In genomic region chr11:69996161-69997061, GRCm38 (mm10) we compare ENCODE assay signal across 8 mouse cellular contexts. TPM values are rescaled to one million over a fixed set of nuclear protein-coding genes. Genes with fewer than 3 reads are reported as not detected.
A peak's percentile ranks its signal among the peaks of the same experiment; 100 is the strongest.
DNase-seq lines count a peak whose midpoint lies in the region; ATAC-seq and TF ChIP-seq lines count a peak whose summit lies in the region.

No protein-coding gene starts in this region.

- TF ChIP-seq EP300 in ES-Bruce4 (IDR thresholded peaks at IDR 0.05; ENCODE audit: insufficient read depth, low read depth, low read length): no peak

- WGBS in hindbrain, embryonic 10.5 days: 1% methylated on average over 65 of the region's 66 CpGs
- under 1% methylated on average over 54 of the region's 66 CpGs for WGBS in liver, adult 2 months
- 1% methylated on average over 59 of the region's 66 CpGs for WGBS in neural tube, embryonic 13.5 days

- H3K4me2 ChIP-seq in neural tube, embryonic 13.5 days: peak overlapping the region; percentile 65

- no peaks in the 10 kb centered on the region for H3K4me1 ChIP-seq in ES-Bruce4 (ENCODE audit: control insufficient read depth, insufficient read depth, low read length)
- peaks cover 55% of the 10 kb centered on the region for H3K4me1 ChIP-seq in hindbrain, embryonic 10.5 days (replicated peaks)
- H3K4me1 ChIP-seq in liver, adult 2 months (ENCODE audit: control insufficient read depth, insufficient read depth, low read length): peaks cover 11% of the 10 kb centered on the region; the same call in 1 of the 2 replicates
- H3K4me1 ChIP-seq in neural tube, embryonic 13.5 days (replicated peaks): peaks cover 54% of the 10 kb centered on the region

- peak overlapping the region; percentile 97 for H3K9ac ChIP-seq in ES-Bruce4 (ENCODE audit: low read depth, poor library complexity, severe bottlenecking)
- H3K9ac ChIP-seq in liver, adult 2 months (ENCODE audit: low read depth, low read length): peak overlapping the region; percentile 85
- H3K9ac ChIP-seq in neural tube, embryonic 13.5 days: peak overlapping the region; percentile 96

- 0 out of 2 replicates have a peak, but pooled peaks have one; percentile 1 for ATAC-seq in erythroblast, adult 5-6 weeks (replicated peaks; ENCODE audit: low FRiP score, poor library complexity, severe bottlenecking)
- peak; percentile 1 for ATAC-seq in neural tube, embryonic 13.5 days (ENCODE audit: low read depth)

- no peaks in the 10 kb centered on the region for H3K27me3 ChIP-seq in ES-Bruce4 (ENCODE audit: control insufficient read depth, insufficient read depth, low read length, poor library complexity, severe bottlenecking)
- no peaks in the 10 kb centered on the region for H3K27me3 ChIP-seq in hindbrain, embryonic 10.5 days (ENCODE audit: insufficient read depth, poor library complexity, severe bottlenecking)
- no peaks in the 10 kb centered on the region for H3K27me3 ChIP-seq in liver, adult 2 months (ENCODE audit: control insufficient read depth, insufficient read depth, low read length)
- no peaks in the 10 kb centered on the region for H3K27me3 ChIP-seq in neural tube, embryonic 13.5 days

- H3K9me3 ChIP-seq in ES-Bruce4 (replicated peaks; ENCODE audit: control insufficient read depth, insufficient read depth, low read length, poor library complexity, severe bottlenecking): no peaks in the 10 kb centered on the region
- H3K9me3 ChIP-seq in hindbrain, embryonic 10.5 days: no peaks in the 10 kb centered on the region
- H3K9me3 ChIP-seq in neural tube, embryonic 13.5 days: no peaks in the 10 kb centered on the region

- TF ChIP-seq POLR2A in ES-Bruce4 (IDR thresholded peaks at IDR 0.05; ENCODE audit: insufficient read depth, low read length): no peak
- TF ChIP-seq POLR2A in liver, adult 2 months (IDR thresholded peaks at IDR 0.05; ENCODE audit: extremely low read depth, insufficient read depth, low read length): no peak

- H3K79me2 ChIP-seq in liver, adult 2 months (ENCODE audit: control insufficient read depth, insufficient read depth, low read length): peaks cover 22% of the 10 kb centered on the region; the same call in 1 of the 2 replicates

- no peak for TF ChIP-seq CTCF in ES-Bruce4 (IDR thresholded peaks at IDR 0.05; ENCODE audit: low read depth, low read length)
- no peak for TF ChIP-seq CTCF in liver, adult 2 months (IDR thresholded peaks at IDR 0.05; ENCODE audit: low read depth, low read length)

- peak overlapping the region; percentile 80 for H3K4me3 ChIP-seq in ES-Bruce4 (ENCODE audit: low read depth, low read length)
- peak overlapping the region; percentile 99 for H3K4me3 ChIP-seq in hindbrain, embryonic 10.5 days
- H3K4me3 ChIP-seq in liver, adult 2 months (ENCODE audit: insufficient read depth, low read depth, low read length): peak overlapping the region; percentile 85
- H3K4me3 ChIP-seq in neural tube, embryonic 13.5 days: peak overlapping the region; percentile 92

- H3K36me3 ChIP-seq in ES-Bruce4 (ENCODE audit: control insufficient read depth, insufficient read depth, low read length, poor library complexity, severe bottlenecking): peaks cover 26% of the 10 kb centered on the region
- peaks cover 47% of the 10 kb centered on the region for H3K36me3 ChIP-seq in hindbrain, embryonic 10.5 days
- H3K36me3 ChIP-seq in liver, adult 2 months (ENCODE audit: control insufficient read depth, insufficient read depth, low read length): peaks cover 11% of the 10 kb centered on the region; the same call in 1 of the 2 replicates
- H3K36me3 ChIP-seq in neural tube, embryonic 13.5 days: peaks cover 40% of the 10 kb centered on the region

- peak overlapping the region; percentile 66 for H3K27ac ChIP-seq in ES-Bruce4 (ENCODE audit: insufficient read depth, low read length)
- peak overlapping the region; percentile 98 for H3K27ac ChIP-seq in hindbrain, embryonic 10.5 days
- peak overlapping the region; percentile 83 for H3K27ac ChIP-seq in liver, adult 2 months (replicated peaks; ENCODE audit: insufficient read depth, low read depth, low read length)
- H3K27ac ChIP-seq in neural tube, embryonic 13.5 days (replicated peaks): peak overlapping the region; percentile 93

- peak; percentile 79 for DNase-seq in adrenal gland, postnatal 10 days
- no peak for DNase-seq in adrenal gland, postnatal 4 days (ENCODE audit: low spot score in 2 of 2)
- DNase-seq in hindbrain, embryonic 10.5 days (ENCODE audit: low spot score): peak; percentile 52
- DNase-seq in liver, adult 2 months (ENCODE audit: extremely low read depth, low read depth, low spot score): no peak
- no peak for DNase-seq in frontal cortex, postnatal 25 days (ENCODE audit: low spot score in 2 of 2)

RNA-seq across cellular contexts. Expression of gene Phf23, which starts 0.8 kb away (rescaled TPM):
- 10 to 100 TPM; 43.5 to 50.5 TPM for total RNA-seq in adrenal gland, postnatal 10 days (2021)
- 10 to 100 TPM; 51.4 to 53.4 TPM for total RNA-seq in adrenal gland, postnatal 4 days (2021)
- polyA plus RNA-seq in ES-Bruce4 (2011; ENCODE audit: insufficient read depth, insufficient read length, low read depth, missing spikeins): 75.6 and 83.0 TPM in 2 replicates
- total RNA-seq in erythroblast, adult 5-6 weeks (2015; ENCODE audit: low replicate concordance): 8.5 and 11.3 TPM in 2 replicates
- 7.4 and 11.0 TPM in 2 replicates for total RNA-seq in erythroblast, adult 5-6 weeks (2017; ENCODE audit: low replicate concordance)
- 93.7 and 98.1 TPM in 2 replicates for polyA plus RNA-seq in hindbrain, embryonic 10.5 days (2016; fragmentation: Nextera tagmentation; extraction: Ambion mirVana)
- 8.0 and 8.5 TPM in 2 replicates for total RNA-seq in liver, adult 2 months (2014; rRNA removed)
- 8.8 and 12.1 TPM in 2 replicates for polyA plus RNA-seq in liver, adult 2 months (2012; rRNA removed)
- 74.2 and 76.3 TPM in 2 replicates for polyA plus RNA-seq in neural tube, embryonic 13.5 days (2015; fragmentation: Nextera tagmentation; extraction: Ambion mirVana)

RNA-seq across cellular contexts. Expression of gene Dvl2, which starts 4.0 kb away (rescaled TPM):
- 10 to 100 TPM; 15.7 to 23.0 TPM for total RNA-seq in adrenal gland, postnatal 10 days (2021)
- 10 to 100 TPM; 35.5 to 38.2 TPM for total RNA-seq in adrenal gland, postnatal 4 days (2021)
- polyA plus RNA-seq in ES-Bruce4 (2011; ENCODE audit: insufficient read depth, insufficient read length, low read depth, missing spikeins): 60.1 and 63.3 TPM in 2 replicates
- total RNA-seq in erythroblast, adult 5-6 weeks (2015; ENCODE audit: low replicate concordance): 1.3 and 4.2 TPM in 2 replicates
- 2.1 and 7.4 TPM in 2 replicates for total RNA-seq in erythroblast, adult 5-6 weeks (2017; ENCODE audit: low replicate concordance)
- polyA plus RNA-seq in hindbrain, embryonic 10.5 days (2016; fragmentation: Nextera tagmentation; extraction: Ambion mirVana): 50.3 and 51.8 TPM in 2 replicates
- total RNA-seq in liver, adult 2 months (2014; rRNA removed): 2.8 TPM in 2 replicates
- polyA plus RNA-seq in liver, adult 2 months (2012; rRNA removed): 3.7 and 4.5 TPM in 2 replicates
- polyA plus RNA-seq in neural tube, embryonic 13.5 days (2015; fragmentation: Nextera tagmentation; extraction: Ambion mirVana): 26.7 and 28.8 TPM in 2 replicates

RNA-seq across cellular contexts. Expression of gene Gabarap, which starts 5.5 kb away (rescaled TPM):
- 100 to 1,000 TPM; 339 to 345 TPM for total RNA-seq in adrenal gland, postnatal 10 days (2021)
- 100 to 1,000 TPM; 294 to 311 TPM for total RNA-seq in adrenal gland, postnatal 4 days (2021)
- polyA plus RNA-seq in ES-Bruce4 (2011; ENCODE audit: insufficient read depth, insufficient read length, low read depth, missing spikeins): 141 and 144 TPM in 2 replicates
- total RNA-seq in erythroblast, adult 5-6 weeks (2015; ENCODE audit: low replicate concordance): 328 and 394 TPM in 2 replicates
- 127 and 214 TPM in 2 replicates for total RNA-seq in erythroblast, adult 5-6 weeks (2017; ENCODE audit: low replicate concordance)
- 421 and 580 TPM in 2 replicates for polyA plus RNA-seq in hindbrain, embryonic 10.5 days (2016; fragmentation: Nextera tagmentation; extraction: Ambion mirVana)
- 175 and 176 TPM in 2 replicates for total RNA-seq in liver, adult 2 months (2014; rRNA removed)
- polyA plus RNA-seq in liver, adult 2 months (2012; rRNA removed): 430 and 476 TPM in 2 replicates
- 679 and 746 TPM in 2 replicates for polyA plus RNA-seq in neural tube, embryonic 13.5 days (2015; fragmentation: Nextera tagmentation; extraction: Ambion mirVana)

RNA-seq across cellular contexts. Expression of gene Elp5, which starts 14.1 kb away (rescaled TPM):
- 10 to 100 TPM; 66.8 to 71.4 TPM for total RNA-seq in adrenal gland, postnatal 10 days (2021)
- 10 to 100 TPM; 65.5 to 70.9 TPM for total RNA-seq in adrenal gland, postnatal 4 days (2021)
- 77.6 and 80.1 TPM in 2 replicates for polyA plus RNA-seq in ES-Bruce4 (2011; ENCODE audit: insufficient read depth, insufficient read length, low read depth, missing spikeins)
- 24.9 and 35.5 TPM in 2 replicates for total RNA-seq in erythroblast, adult 5-6 weeks (2015; ENCODE audit: low replicate concordance)
- 14.5 and 18.7 TPM in 2 replicates for total RNA-seq in erythroblast, adult 5-6 weeks (2017; ENCODE audit: low replicate concordance)
- 156 and 167 TPM in 2 replicates for polyA plus RNA-seq in hindbrain, embryonic 10.5 days (2016; fragmentation: Nextera tagmentation; extraction: Ambion mirVana)
- 19.5 and 21.3 TPM in 2 replicates for total RNA-seq in liver, adult 2 months (2014; rRNA removed)
- 30.8 and 33.7 TPM in 2 replicates for polyA plus RNA-seq in liver, adult 2 months (2012; rRNA removed)
- polyA plus RNA-seq in neural tube, embryonic 13.5 days (2015; fragmentation: Nextera tagmentation; extraction: Ambion mirVana): 160 and 162 TPM in 2 replicates

RNA-seq across cellular contexts. Expression of gene Ctdnep1, which starts 15.5 kb away (rescaled TPM):
- total RNA-seq in adrenal gland, postnatal 10 days (2021): 100 to 1,000 TPM; 117 to 148 TPM
- total RNA-seq in adrenal gland, postnatal 4 days (2021): 100 to 1,000 TPM; 119 to 130 TPM
- 61.9 and 63.4 TPM in 2 replicates for polyA plus RNA-seq in ES-Bruce4 (2011; ENCODE audit: insufficient read depth, insufficient read length, low read depth, missing spikeins)
- 48.1 and 52.3 TPM in 2 replicates for total RNA-seq in erythroblast, adult 5-6 weeks (2015; ENCODE audit: low replicate concordance)
- total RNA-seq in erythroblast, adult 5-6 weeks (2017; ENCODE audit: low replicate concordance): 10.8 and 12.5 TPM in 2 replicates
- 22.6 and 25.7 TPM in 2 replicates for polyA plus RNA-seq in hindbrain, embryonic 10.5 days (2016; fragmentation: Nextera tagmentation; extraction: Ambion mirVana)
- 6.6 and 13.4 TPM in 2 replicates for total RNA-seq in liver, adult 2 months (2014; rRNA removed)
- 39.1 and 45.3 TPM in 2 replicates for polyA plus RNA-seq in liver, adult 2 months (2012; rRNA removed)
- polyA plus RNA-seq in neural tube, embryonic 13.5 days (2015; fragmentation: Nextera tagmentation; extraction: Ambion mirVana): 21.5 and 22.5 TPM in 2 replicates

Comparison
In these comparisons a context has a peak if more than half of its experiments do, and no peak if none do; other contexts are left out.
1. DNase-seq: peak in adrenal gland, postnatal 10 days (single experiment) and hindbrain, embryonic 10.5 days (single experiment); none in adrenal gland, postnatal 4 days (0 of 2), liver, adult 2 months (single experiment) and frontal cortex, postnatal 25 days (0 of 2).
2. Peak in every context shown above with its lines, with median percentiles within 50 percentile points of each other: H3K27ac ChIP-seq, H3K4me3 ChIP-seq and H3K9ac ChIP-seq.